Mouse (Mus musculus) kidney, embryonic 16.5 days (tissue): ENCODE results near the gene Tspan5. TPM values are rescaled to one million over a fixed set of nuclear protein-coding genes. Genes with fewer than 3 reads are reported as not detected.

Experiments used
- ATAC-seq: fragments of 200-750 bp; cut with Nextera tagmentation; 2 replicates; pipeline ENCODE4 v1.8.0; 2017; ENCODE audit warnings: moderate TSS enrichment; ENCODE audit not compliant: low FRiP score, low TSS enrichment
- H3K27ac ChIP-seq: fragments of 300-500 bp; sonication (generic); 2 replicates; pipeline ENCODE4 v1.5.1; 2014; ENCODE audit warnings: low read length
- H3K27me3 ChIP-seq: fragments of 300-500 bp; sonication (generic); 2 replicates; pipeline ENCODE4 v1.6.1; 2014; ENCODE audit warnings: low read length, control low read depth, mixed read lengths; ENCODE audit not compliant: insufficient read depth
- H3K36me3 ChIP-seq: fragments of 300-500 bp; sonication (generic); 2 replicates; pipeline ENCODE4 v1.6.1; 2014; ENCODE audit warnings: low read length, control low read depth, mixed read lengths; ENCODE audit not compliant: insufficient read depth
- H3K4me1 ChIP-seq: fragments of 300-500 bp; sonication (generic); 2 replicates; pipeline ENCODE4 v1.6.1; 2014; ENCODE audit warnings: low read length, control low read depth, mixed read lengths; ENCODE audit not compliant: insufficient read depth
- H3K4me2 ChIP-seq: fragments of 300-500 bp; sonication (generic); replicated peaks from 2 replicates; pipeline ENCODE4 v1.6.1; 2014; ENCODE audit warnings: low read depth, low read length
- H3K4me3 ChIP-seq: fragments of 300-500 bp; sonication (generic); 2 replicates; pipeline ENCODE4 v1.5.1; 2014; ENCODE audit warnings: mild to moderate bottlenecking, low read length
- H3K9ac ChIP-seq: fragments of 300-500 bp; sonication (generic); replicated peaks from 2 replicates; pipeline ENCODE4 v1.6.1; 2014; ENCODE audit warnings: low read length
- H3K9me3 ChIP-seq: fragments of 300-500 bp; sonication (generic); 2 replicates; pipeline ENCODE4 v1.6.1; 2016; ENCODE audit warnings: low read length, control low read depth
- WGBS: fragments of 180-500 bp; shearing (Covaris S2); extraction: QIAGEN DNeasy Blood & Tissue Kit; methylation state at CpG from one replicate; pipeline ENCODE4 v1.1.7; 2014; 5-methylcytosine and 5-hydroxymethylcytosine counted together
- polyA plus RNA-seq: library from polyadenylated mRNA; unstranded; fragments of >200 nt; fragmentation: Nextera tagmentation; extraction: Ambion mirVana; gene quantifications from 2 replicates; pipeline ENCODE4 v1.2.1, GENCODE M21; 2015

Gene Tspan5
- polyA plus RNA-seq, 1 experiment from 2014 or later, result 22.8 TPM

DNA sequence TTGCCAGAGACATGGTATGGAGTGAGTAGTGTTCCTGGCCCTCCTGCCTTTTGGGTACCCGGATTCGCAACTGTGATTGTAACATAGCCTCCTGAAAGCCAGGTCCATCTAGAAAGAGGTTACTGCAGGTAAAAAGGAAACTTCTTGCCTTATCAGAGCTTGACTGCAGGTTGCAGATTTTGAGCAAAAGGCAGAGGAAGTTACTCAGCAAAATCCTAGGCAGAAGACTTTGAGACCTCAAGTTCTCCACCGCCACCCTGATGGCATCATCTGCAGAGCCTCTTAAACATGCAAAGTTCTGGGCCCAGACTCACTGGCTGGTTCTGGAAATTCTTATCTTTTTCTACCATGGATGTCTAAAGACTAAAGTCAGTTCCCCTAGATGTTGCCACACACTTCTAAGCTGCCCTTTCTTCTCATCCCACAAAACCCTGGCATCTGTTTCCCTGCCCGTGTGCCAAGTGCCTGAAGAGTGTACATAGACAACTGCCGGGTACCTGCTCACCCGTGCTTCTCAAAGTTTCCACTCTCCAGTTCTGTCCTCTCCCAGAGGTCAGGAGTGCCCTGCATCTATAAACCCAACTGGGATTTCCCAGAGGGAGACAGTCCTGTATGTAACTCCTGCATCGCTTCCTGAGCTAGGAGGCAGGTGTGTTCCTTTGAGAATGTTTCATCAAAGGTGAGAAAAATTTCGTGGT lies 1.0 kb upstream of the Tspan5 start:
- Histone ChIP-seq H3K4me3 (no peak overlapping the region), H3K4me2 (peak overlapping the region; percentile 95; the same call in 1 of the 2 replicates), H3K27ac (no peak overlapping the region), H3K4me1 (peaks cover 28% of the 10 kb centered on the region), H3K36me3 (no peaks in the 10 kb centered on the region), H3K9ac (peak overlapping the region; percentile 79; the same call in 1 of the 2 replicates), H3K9me3 (no peaks in the 10 kb centered on the region), H3K27me3 (peaks cover 9% of the 10 kb centered on the region)
- WGBS, result 67% methylated on average over 8 of the region's 8 CpGs
- ATAC-seq, result no peak

DNA sequence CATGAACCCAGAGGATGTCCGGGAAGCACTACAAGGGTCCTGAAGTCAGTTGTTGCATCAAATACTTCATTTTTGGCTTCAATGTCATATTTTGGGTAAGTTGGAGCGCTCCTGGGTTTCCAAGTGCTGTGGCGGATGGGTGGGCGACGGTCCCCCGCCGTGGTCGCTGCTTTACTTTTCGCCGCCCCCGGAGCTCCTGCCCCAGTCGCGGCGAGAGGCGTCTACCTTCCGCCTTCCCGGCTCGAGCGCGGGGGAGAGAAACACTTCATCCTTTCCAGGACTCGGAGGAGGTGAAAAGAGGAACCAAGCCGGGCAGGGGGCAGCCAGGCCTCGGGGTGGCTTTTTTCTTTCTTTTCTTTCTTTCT lies 553 bp downstream of the Tspan5 start:
- Histone ChIP-seq H3K4me3 (peak overlapping the region; percentile 82), H3K4me1 (peaks cover 34% of the 10 kb centered on the region), H3K9me3 (no peaks in the 10 kb centered on the region), H3K27me3 (peaks cover 9% of the 10 kb centered on the region), H3K9ac (peak overlapping the region; percentile 79), H3K27ac (peak overlapping the region; percentile 50; the same call in 1 of the 2 replicates), H3K36me3 (no peaks in the 10 kb centered on the region), H3K4me2 (peak overlapping the region; percentile 95)
- WGBS, result 0% methylated on average over 23 of the region's 23 CpGs
- ATAC-seq, result peak; percentile 10; the same call in 1 of the 2 replicates

DNA sequence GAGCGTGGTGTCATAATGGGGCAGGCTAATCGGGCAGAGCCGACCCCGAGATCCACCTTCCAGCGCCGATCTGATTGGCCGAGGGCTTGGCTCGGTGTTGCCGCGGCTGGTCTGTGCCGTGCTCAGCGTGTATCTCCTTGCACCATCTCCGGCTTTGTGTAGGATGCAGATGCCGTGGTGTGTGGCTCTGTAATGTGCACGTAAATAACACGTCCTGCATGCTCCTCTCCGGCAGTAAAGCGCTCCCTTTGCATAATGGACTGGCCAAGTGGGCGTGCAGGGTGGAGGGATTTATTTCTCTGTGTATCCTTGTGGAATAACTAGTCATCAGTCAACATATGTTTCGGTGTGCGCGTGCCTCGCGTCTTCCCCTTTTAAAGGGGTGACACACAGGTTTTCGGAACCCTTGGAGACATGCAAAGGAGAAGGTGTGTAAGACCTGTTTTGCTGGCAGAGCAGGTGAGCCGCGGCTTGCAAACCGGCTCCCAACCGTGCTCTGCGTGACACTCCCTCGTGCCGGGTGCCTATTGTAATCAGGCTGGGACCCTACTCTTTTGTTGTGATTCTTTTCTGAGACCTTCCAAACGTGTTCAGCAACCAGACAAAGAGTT lies 1.2 kb downstream of the Tspan5 start:
- ATAC-seq, result peak; percentile 76
- WGBS, result under 1% methylated on average over 33 of the region's 33 CpGs
- peaks cover 34% of the 10 kb centered on the region for H3K4me1 ChIP-seq

DNA sequence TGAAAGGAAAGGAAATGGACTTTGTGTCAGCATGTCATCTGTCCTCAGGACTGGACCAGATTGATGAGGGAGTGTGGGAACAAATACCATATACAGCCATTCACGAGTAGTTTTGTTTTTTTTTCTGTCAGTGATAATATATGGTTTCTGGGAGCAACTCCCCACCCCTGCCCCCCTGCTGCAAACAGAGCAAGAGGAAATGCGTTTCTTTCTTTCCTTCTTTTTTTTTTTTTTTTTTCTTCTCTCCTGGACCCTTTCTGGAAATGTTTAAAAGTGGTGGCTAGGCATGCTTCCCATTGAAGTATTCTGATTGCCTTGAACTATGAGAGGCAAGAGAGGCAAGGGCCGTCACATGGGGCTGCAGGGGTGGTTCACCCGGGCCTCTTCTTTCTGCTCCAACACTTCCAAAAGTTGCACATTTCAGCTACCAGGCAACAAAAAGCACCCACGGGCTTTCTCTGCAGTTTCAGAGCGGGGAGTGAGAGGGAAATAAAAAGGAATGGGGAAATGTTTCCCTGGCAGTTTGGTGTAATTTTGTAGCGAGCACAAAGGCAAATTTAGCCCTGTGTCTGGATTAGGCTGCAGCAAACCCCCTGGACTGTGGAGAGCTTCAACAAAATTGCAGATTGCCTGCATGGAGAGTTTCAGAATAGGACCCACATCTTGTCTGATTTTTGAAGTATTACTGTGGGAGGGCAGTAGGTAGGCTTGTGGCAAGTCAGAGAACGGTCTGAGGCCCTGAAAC lies 2.2 kb downstream of the Tspan5 start:
- H3K27me3 ChIP-seq, result peaks cover 9% of the 10 kb centered on the region
- no peak for ATAC-seq
- peak overlapping the region; percentile 13 for H3K9ac ChIP-seq
- peak overlapping the region; percentile 13; the same call in 1 of the 2 replicates for H3K27ac ChIP-seq
- peak overlapping the region; percentile 95 for H3K4me2 ChIP-seq
- H3K4me3 ChIP-seq, result peak overlapping the region; percentile 82; the same call in 1 of the 2 replicates
- peaks cover 34% of the 10 kb centered on the region for H3K4me1 ChIP-seq
- H3K9me3 ChIP-seq, result no peaks in the 10 kb centered on the region
- WGBS, result 21% methylated on average over 8 of the region's 8 CpGs
- no peaks in the 10 kb centered on the region for H3K36me3 ChIP-seq

More for the DNA sequence above, 1.2 kb downstream of the Tspan5 start:
- peaks cover 9% of the 10 kb centered on the region for H3K27me3 ChIP-seq
- H3K4me2 ChIP-seq, result peak overlapping the region; percentile 95
- H3K27ac ChIP-seq, result peak overlapping the region; percentile 48
- no peaks in the 10 kb centered on the region for H3K36me3 ChIP-seq
- peak overlapping the region; percentile 82 for H3K4me3 ChIP-seq
- no peaks in the 10 kb centered on the region for H3K9me3 ChIP-seq
- peak overlapping the region; percentile 79 for H3K9ac ChIP-seq

DNA sequence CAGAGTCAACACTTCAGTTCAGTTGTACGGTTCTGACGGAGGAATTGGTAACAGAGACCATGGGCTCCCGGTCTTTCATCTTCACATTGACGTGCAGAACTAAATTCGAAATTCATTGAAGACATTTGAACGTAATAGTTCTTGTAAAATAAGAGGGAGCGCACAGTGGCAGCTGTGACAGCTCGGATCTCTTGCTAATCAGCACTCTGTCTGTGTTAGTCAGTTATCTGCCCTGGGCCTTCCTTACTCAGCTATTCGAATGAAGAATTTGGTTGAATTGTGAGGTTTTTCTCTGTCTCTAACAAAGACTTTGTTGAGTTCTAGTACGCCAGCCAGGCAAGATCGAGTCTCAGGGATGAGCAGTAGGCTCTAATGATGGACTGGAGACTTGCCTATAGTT lies 3.1 kb downstream of the Tspan5 start:
- no peak overlapping the region for H3K4me2 ChIP-seq
- no peak overlapping the region for H3K4me3 ChIP-seq
- no peaks in the 10 kb centered on the region for H3K9me3 ChIP-seq
- no peak overlapping the region for H3K27ac ChIP-seq
- no peaks in the 10 kb centered on the region for H3K36me3 ChIP-seq
- no peak overlapping the region for H3K9ac ChIP-seq
- 89% methylated on average over 11 of the region's 11 CpGs for WGBS
- no peak for ATAC-seq
- H3K27me3 ChIP-seq, result peaks cover 9% of the 10 kb centered on the region
- H3K4me1 ChIP-seq, result peaks cover 34% of the 10 kb centered on the region

GRCm38 (mm10) chr3:138745596-138745995 lies 3.6 kb downstream of the Tspan5 start:
- no peak for ATAC-seq
- no peaks in the 10 kb centered on the region for H3K36me3 ChIP-seq
- H3K9ac ChIP-seq, result no peak overlapping the region
- peaks cover 34% of the 10 kb centered on the region for H3K4me1 ChIP-seq
- no peaks in the 10 kb centered on the region for H3K9me3 ChIP-seq
- 60% methylated on average over 4 of the region's 4 CpGs for WGBS
- no peak overlapping the region for H3K4me2 ChIP-seq
- H3K4me3 ChIP-seq, result no peak overlapping the region
- H3K27me3 ChIP-seq, result peaks cover 9% of the 10 kb centered on the region
- H3K27ac ChIP-seq, result no peak overlapping the region

GRCm38 (mm10) chr3:138746556-138746955 lies 4.6 kb downstream of the Tspan5 start:
- 89% methylated on average over 8 of the region's 8 CpGs for WGBS

GRCm38 (mm10) chr3:138747035-138747434 lies 5.0 kb downstream of the Tspan5 start:
- Histone ChIP-seq H3K9ac (no peak overlapping the region), H3K27me3 (no peaks in the 10 kb centered on the region), H3K4me1 (peaks cover 38% of the 10 kb centered on the region), H3K9me3 (no peaks in the 10 kb centered on the region), H3K27ac (no peak overlapping the region), H3K4me2 (no peak overlapping the region), H3K36me3 (no peaks in the 10 kb centered on the region), H3K4me3 (no peak overlapping the region)
- no peak for ATAC-seq
- WGBS, result 84% methylated on average over 5 of the region's 5 CpGs

More at GRCm38 (mm10) chr3:138746556-138746955, 4.6 kb downstream of the Tspan5 start:
- Histone ChIP-seq H3K36me3 (no peaks in the 10 kb centered on the region), H3K9ac (no peak overlapping the region), H3K27me3 (no peaks in the 10 kb centered on the region), H3K4me2 (no peak overlapping the region), H3K4me3 (no peak overlapping the region), H3K4me1 (peaks cover 37% of the 10 kb centered on the region), H3K27ac (no peak overlapping the region), H3K9me3 (no peaks in the 10 kb centered on the region)
- no peak for ATAC-seq

DNA sequence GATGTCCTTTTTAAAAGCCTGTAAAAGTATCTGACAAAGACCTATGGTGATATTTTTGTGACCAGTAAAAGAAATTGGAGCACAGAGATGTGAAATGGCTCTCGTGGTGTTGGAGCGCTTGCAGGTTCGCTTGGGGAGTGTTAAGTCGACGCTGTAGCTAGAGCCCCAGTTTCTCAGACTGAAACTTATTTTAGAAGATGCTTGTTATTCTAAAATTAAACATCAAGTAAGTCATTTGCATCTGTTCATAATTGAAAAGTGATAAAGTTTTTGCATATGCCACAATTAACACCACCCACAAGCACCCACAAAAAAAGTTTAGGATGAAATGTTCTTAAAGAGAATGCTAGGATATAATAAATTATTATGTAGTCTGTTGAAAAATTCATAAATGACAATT lies 6.0 kb downstream of the Tspan5 start:
- Histone ChIP-seq H3K27me3 (no peaks in the 10 kb centered on the region), H3K9ac (no peak overlapping the region), H3K4me1 (peaks cover 46% of the 10 kb centered on the region), H3K27ac (no peak overlapping the region), H3K9me3 (no peaks in the 10 kb centered on the region), H3K36me3 (no peaks in the 10 kb centered on the region), H3K4me3 (no peak overlapping the region), H3K4me2 (no peak overlapping the region)
- no peak for ATAC-seq
- 92% methylated on average over 5 of the region's 5 CpGs for WGBS
